Mouse (Mus musculus): Measurements from ENCODE around the gene Gprc5d. TPM values are rescaled to one million over a fixed set of nuclear protein-coding genes. Genes with fewer than 3 reads are reported as not detected.

Gene Gprc5d
- polyA plus RNA-seq, 1 experiment from 2014 or later = not detected

GRCm38 (mm10) chr6:135150311-135150710, 32.2 kb upstream of the Gprc5d start:
- no peak for ATAC-seq (ENCODE audit: low FRiP score)
- Histone ChIP-seq H3K4me2 (no peak overlapping the region), H3K9ac (replicated peaks) (no peak overlapping the region), H3K36me3 (no peaks in the 10 kb centered on the region), H3K4me3 (replicated peaks) (no peak overlapping the region), H3K4me1 (no peaks in the 10 kb centered on the region), H3K27me3 (replicated peaks) (no peaks in the 10 kb centered on the region), H3K9me3 (replicated peaks) (no peaks in the 10 kb centered on the region), H3K27ac (replicated peaks) (no peak overlapping the region)
- 28% methylated on average over 5 of the region's 5 CpGs for WGBS

DNA sequence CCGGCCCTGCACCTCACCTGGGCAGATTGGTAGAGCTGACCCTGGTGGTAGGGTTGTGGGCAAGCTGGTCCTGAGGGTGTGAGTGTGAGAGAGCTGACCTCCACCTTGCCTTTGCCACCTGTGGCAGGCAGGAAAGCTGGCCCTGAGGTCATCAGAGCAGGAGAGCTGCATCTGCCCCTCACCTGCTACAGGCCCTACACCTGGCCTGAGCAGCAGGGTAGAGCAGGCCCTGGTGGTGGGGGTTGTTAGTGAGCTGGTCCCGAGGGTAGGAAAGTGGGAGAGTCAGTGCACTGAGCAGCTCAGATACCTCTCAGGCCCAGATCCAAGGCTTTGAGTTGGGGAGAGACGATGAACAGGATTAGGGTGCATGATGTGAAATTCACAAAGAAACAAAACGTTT, 31.6 kb upstream of the Gprc5d start:
- WGBS = 79% methylated on average over 4 of the region's 4 CpGs
- peak; percentile 16; the same call in 1 of the 2 replicates for ATAC-seq (ENCODE audit: low FRiP score)
- Histone ChIP-seq H3K4me2 (no peak overlapping the region), H3K27me3 (replicated peaks) (no peaks in the 10 kb centered on the region), H3K4me3 (replicated peaks) (no peak overlapping the region), H3K9ac (replicated peaks) (no peak overlapping the region), H3K27ac (replicated peaks) (no peak overlapping the region), H3K9me3 (replicated peaks) (no peaks in the 10 kb centered on the region), H3K36me3 (no peaks in the 10 kb centered on the region), H3K4me1 (no peaks in the 10 kb centered on the region)

- WGBS = 80% methylated on average over 4 of the region's 4 CpGs
- Histone ChIP-seq H3K4me2 (no peak overlapping the region), H3K36me3 (no peaks in the 10 kb centered on the region), H3K27me3 (replicated peaks) (no peaks in the 10 kb centered on the region), H3K4me1 (no peaks in the 10 kb centered on the region), H3K4me3 (replicated peaks) (no peak overlapping the region), H3K9me3 (replicated peaks) (no peaks in the 10 kb centered on the region), H3K27ac (replicated peaks) (no peak overlapping the region), H3K9ac (replicated peaks) (no peak overlapping the region)
- ATAC-seq (ENCODE audit: low FRiP score) = no peak
Observed at GRCm38 (mm10) chr6:135149175-135149574, 31.1 kb upstream of the Gprc5d start.

GRCm38 (mm10) chr6:135148506-135148905, 30.4 kb upstream of the Gprc5d start:
- no peak overlapping the region for H3K9ac ChIP-seq (replicated peaks)
- 53% methylated on average over 1 of the region's 1 CpGs for WGBS
- H3K4me2 ChIP-seq = no peak overlapping the region
- no peaks in the 10 kb centered on the region for H3K36me3 ChIP-seq
- no peak overlapping the region for H3K4me3 ChIP-seq (replicated peaks)
- ATAC-seq (ENCODE audit: low FRiP score) = no peak
- no peaks in the 10 kb centered on the region for H3K27me3 ChIP-seq (replicated peaks)
- no peak overlapping the region for H3K27ac ChIP-seq (replicated peaks)
- H3K4me1 ChIP-seq = no peaks in the 10 kb centered on the region
- H3K9me3 ChIP-seq (replicated peaks) = no peaks in the 10 kb centered on the region

DNA sequence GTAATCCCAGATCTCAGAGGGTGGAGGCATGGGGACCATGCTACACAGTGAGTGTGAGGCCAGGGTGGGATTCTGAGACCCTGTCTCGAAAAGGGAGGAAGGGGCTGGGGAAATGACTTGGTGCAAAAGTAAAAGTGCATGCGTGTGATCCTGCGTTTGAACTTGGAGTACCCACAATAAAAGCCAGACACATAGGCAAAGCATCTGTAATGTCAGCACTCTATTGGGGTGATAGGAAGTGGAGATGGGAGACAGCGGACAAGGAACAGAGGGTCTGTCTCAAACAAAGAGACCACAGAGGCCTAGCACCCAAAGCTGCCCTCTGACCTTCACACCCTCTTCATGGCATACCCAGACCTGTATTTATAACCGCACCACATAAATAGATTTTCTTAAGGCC, 27.9 kb upstream of the Gprc5d start:
- no peaks in the 10 kb centered on the region for H3K36me3 ChIP-seq
- 90% methylated on average over 5 of the region's 5 CpGs for WGBS

DNA sequence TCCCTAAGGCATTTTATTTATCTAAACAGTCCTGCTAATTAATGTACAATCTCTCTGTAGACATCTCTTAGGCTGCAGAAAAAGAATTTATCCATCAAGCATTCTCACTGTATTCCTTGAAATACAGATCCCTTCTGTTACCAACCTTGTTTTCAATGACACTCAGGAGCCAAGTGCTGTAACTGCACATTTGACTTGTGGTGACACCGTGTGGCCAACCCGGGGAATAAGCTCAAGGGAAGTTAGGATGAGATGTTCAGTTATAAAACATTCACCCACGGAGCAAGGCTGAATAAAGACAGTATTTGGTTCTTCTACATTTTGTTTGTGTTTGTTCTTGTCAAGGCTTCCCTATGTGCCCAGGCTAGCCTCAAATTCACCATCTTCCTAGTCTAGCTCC, 26.4 kb upstream of the Gprc5d start:
- Histone ChIP-seq H3K4me1 (peaks cover 6% of the 10 kb centered on the region; the same call in 1 of the 2 replicates), H3K27me3 (replicated peaks) (no peaks in the 10 kb centered on the region), H3K9ac (replicated peaks) (no peak overlapping the region), H3K4me2 (no peak overlapping the region), H3K9me3 (replicated peaks) (no peaks in the 10 kb centered on the region), H3K36me3 (no peaks in the 10 kb centered on the region), H3K4me3 (replicated peaks) (no peak overlapping the region), H3K27ac (replicated peaks) (no peak overlapping the region)
- 7% methylated on average over 3 of the region's 3 CpGs for WGBS
- peak; percentile 68; the same call in 1 of the 2 replicates for ATAC-seq (ENCODE audit: low FRiP score)

More for the DNA sequence above, 27.9 kb upstream of the Gprc5d start:
- no peaks in the 10 kb centered on the region for H3K27me3 ChIP-seq (replicated peaks)
- peaks cover 6% of the 10 kb centered on the region; the same call in 1 of the 2 replicates for H3K4me1 ChIP-seq
- no peaks in the 10 kb centered on the region for H3K9me3 ChIP-seq (replicated peaks)
- no peak overlapping the region for H3K4me3 ChIP-seq (replicated peaks)
- no peak overlapping the region for H3K4me2 ChIP-seq
- no peak overlapping the region for H3K27ac ChIP-seq (replicated peaks)
- no peak overlapping the region for H3K9ac ChIP-seq (replicated peaks)
- no peak for ATAC-seq (ENCODE audit: low FRiP score)

DNA sequence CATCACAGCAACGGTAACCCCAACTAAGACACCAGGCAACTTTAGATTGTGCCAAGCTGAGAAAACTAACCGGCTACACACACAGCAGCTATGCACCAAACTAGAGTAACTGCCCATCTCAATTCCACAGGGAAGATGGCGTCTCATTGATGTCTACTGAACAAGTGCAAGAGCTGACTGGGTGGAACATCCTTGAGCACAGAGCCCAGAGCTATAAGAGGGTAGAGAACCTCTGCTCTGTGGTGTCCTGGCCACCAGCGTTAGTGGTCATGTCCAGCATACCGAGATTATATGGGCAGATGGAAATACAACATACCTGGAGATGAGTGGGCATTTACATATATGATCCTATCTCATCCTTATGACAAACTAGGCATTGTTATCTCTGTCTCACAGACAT, 25.1 kb upstream of the Gprc5d start:
- peaks cover 8% of the 10 kb centered on the region; the same call in 1 of the 2 replicates for H3K4me1 ChIP-seq
- no peak overlapping the region for H3K4me3 ChIP-seq (replicated peaks)
- H3K9ac ChIP-seq (replicated peaks) = no peak overlapping the region
- no peaks in the 10 kb centered on the region for H3K9me3 ChIP-seq (replicated peaks)
- no peak for ATAC-seq (ENCODE audit: low FRiP score)
- no peak overlapping the region for H3K4me2 ChIP-seq
- WGBS = 97% methylated on average over 5 of the region's 5 CpGs
- no peaks in the 10 kb centered on the region for H3K27me3 ChIP-seq (replicated peaks)
- H3K27ac ChIP-seq (replicated peaks) = no peak overlapping the region
- no peaks in the 10 kb centered on the region for H3K36me3 ChIP-seq

GRCm38 (mm10) chr6:135141451-135142147, 23.5 kb upstream of the Gprc5d start:
- Histone ChIP-seq H3K4me3 (replicated peaks) (no peak overlapping the region), H3K4me1 (peaks cover 13% of the 10 kb centered on the region), H3K36me3 (no peaks in the 10 kb centered on the region), H3K9ac (replicated peaks) (no peak overlapping the region), H3K9me3 (replicated peaks) (no peaks in the 10 kb centered on the region), H3K27me3 (replicated peaks) (no peaks in the 10 kb centered on the region), H3K27ac (replicated peaks) (no peak overlapping the region), H3K4me2 (no peak overlapping the region)
- no peak for ATAC-seq (ENCODE audit: low FRiP score)
- WGBS = 61% methylated on average over 16 of the region's 16 CpGs

DNA sequence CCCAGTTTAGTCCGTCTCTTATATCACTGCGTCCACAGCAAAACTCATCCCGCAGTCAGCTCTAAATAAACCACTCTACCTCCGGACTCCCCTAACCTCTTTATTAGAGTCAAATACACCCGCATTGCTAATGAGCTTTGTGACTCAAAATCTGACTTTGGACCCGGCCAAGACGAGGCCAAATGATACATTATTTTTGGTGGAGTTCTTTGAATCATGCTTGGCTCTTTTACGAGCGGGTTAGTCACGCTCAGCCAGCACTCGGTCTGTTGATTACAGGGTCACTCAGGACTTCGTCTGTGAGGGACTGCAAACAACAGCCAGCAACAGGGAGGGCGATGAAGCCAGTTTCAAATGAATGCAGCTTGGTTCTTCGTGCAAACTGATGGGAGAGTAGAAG, 20.7 kb upstream of the Gprc5d start:
- Histone ChIP-seq H3K4me1 (peaks cover 17% of the 10 kb centered on the region), H3K4me2 (no peak overlapping the region), H3K9ac (replicated peaks) (no peak overlapping the region), H3K9me3 (replicated peaks) (no peaks in the 10 kb centered on the region), H3K36me3 (no peaks in the 10 kb centered on the region), H3K4me3 (replicated peaks) (no peak overlapping the region), H3K27me3 (replicated peaks) (no peaks in the 10 kb centered on the region), H3K27ac (replicated peaks) (no peak overlapping the region)
- 16% methylated on average over 14 of the region's 14 CpGs for WGBS
- ATAC-seq (ENCODE audit: low FRiP score) = no peak

- Histone ChIP-seq H3K4me2 (no peak overlapping the region), H3K4me3 (replicated peaks) (no peak overlapping the region), H3K9me3 (replicated peaks) (no peaks in the 10 kb centered on the region), H3K4me1 (peaks cover 17% of the 10 kb centered on the region), H3K27ac (replicated peaks) (no peak overlapping the region), H3K27me3 (replicated peaks) (no peaks in the 10 kb centered on the region), H3K9ac (replicated peaks) (no peak overlapping the region), H3K36me3 (no peaks in the 10 kb centered on the region)
- 53% methylated on average over 7 of the region's 7 CpGs for WGBS
- ATAC-seq (ENCODE audit: low FRiP score) = no peak
Observed at GRCm38 (mm10) chr6:135138207-135138606, 20.1 kb upstream of the Gprc5d start.

- Histone ChIP-seq H3K27me3 (replicated peaks) (no peaks in the 10 kb centered on the region), H3K9ac (replicated peaks) (no peak overlapping the region), H3K27ac (replicated peaks) (no peak overlapping the region), H3K4me1 (peaks cover 17% of the 10 kb centered on the region), H3K4me2 (no peak overlapping the region), H3K36me3 (no peaks in the 10 kb centered on the region), H3K9me3 (replicated peaks) (no peaks in the 10 kb centered on the region), H3K4me3 (replicated peaks) (no peak overlapping the region)
- WGBS = 85% methylated on average over 9 of the region's 9 CpGs
- no peak for ATAC-seq (ENCODE audit: low FRiP score)
Observed at GRCm38 (mm10) chr6:135137736-135138135, 19.7 kb upstream of the Gprc5d start.

GRCm38 (mm10) chr6:135136439-135137161, 18.5 kb upstream of the Gprc5d start:
- no peak overlapping the region for H3K9ac ChIP-seq (replicated peaks)
- no peak for ATAC-seq (ENCODE audit: low FRiP score)
- WGBS = 38% methylated on average over 11 of the region's 11 CpGs
- H3K4me1 ChIP-seq = peaks cover 16% of the 10 kb centered on the region
- H3K4me2 ChIP-seq = no peak overlapping the region
- H3K9me3 ChIP-seq (replicated peaks) = no peaks in the 10 kb centered on the region
- no peaks in the 10 kb centered on the region for H3K36me3 ChIP-seq
- H3K4me3 ChIP-seq (replicated peaks) = no peak overlapping the region
- no peak overlapping the region for H3K27ac ChIP-seq (replicated peaks)
- no peaks in the 10 kb centered on the region for H3K27me3 ChIP-seq (replicated peaks)

Measured in neural tube, embryonic 15.5 days (tissue).